Mouse (Mus musculus) forebrain, embryonic 10.5 days (tissue): ENCODE results near the gene Gm28308. TPM values are rescaled to one million over a fixed set of nuclear protein-coding genes. Genes with fewer than 3 reads are reported as not detected.

Experiments
- DNase-seq: peaks from one replicate; pipeline ENCODE4 v3.0.0-alpha.2; 2017; ENCODE audit warnings: low spot score; ENCODE audit errors: extremely low spot score
- H3K27ac ChIP-seq: fragments of 300-500 bp; sonication (generic); 2 replicates; pipeline ENCODE4 v1.5.1; 2016; ENCODE audit warnings: mild to moderate bottlenecking
- H3K27me3 ChIP-seq: fragments of 300-500 bp; sonication (generic); 2 replicates; pipeline ENCODE4 v1.6.1; 2016; ENCODE audit warnings: mild to moderate bottlenecking; ENCODE audit not compliant: poor library complexity, severe bottlenecking
- H3K36me3 ChIP-seq: fragments of 300-500 bp; sonication (generic); replicated peaks from 2 replicates; pipeline ENCODE4 v1.6.1; 2016; ENCODE audit warnings: mild to moderate bottlenecking, moderate library complexity
- H3K4me1 ChIP-seq: fragments of 300-500 bp; sonication (generic); 2 replicates; pipeline ENCODE4 v1.6.1; 2016
- H3K4me3 ChIP-seq: fragments of 300-500 bp; sonication (generic); 2 replicates; pipeline ENCODE4 v1.5.1; 2016; ENCODE audit warnings: mild to moderate bottlenecking, moderate library complexity
- H3K9me3 ChIP-seq: fragments of 300-500 bp; sonication (generic); 2 replicates; pipeline ENCODE4 v1.6.1; 2016; ENCODE audit warnings: mild to moderate bottlenecking, moderate library complexity
- WGBS: fragments of 180-500 bp; shearing (Covaris S2); methylation state at CpG from one replicate; pipeline ENCODE4 v1.1.7; 2016; 5-methylcytosine and 5-hydroxymethylcytosine counted together
- polyA plus RNA-seq: library from polyadenylated mRNA; unstranded; fragments of >200 nt; fragmentation: Nextera tagmentation; extraction: Ambion mirVana; gene quantifications from 2 replicates; pipeline ENCODE4 v1.2.1, GENCODE M21; 2016

Gm28308 gene
- polyA plus RNA-seq, 1 experiment from 2014 or later = not detected

GRCm38 (mm10) chr6:52200073-52200750, 12.9 kb downstream of the Gm28308 start:
- H3K4me3 ChIP-seq = no peak overlapping the region
- H3K27ac ChIP-seq = no peak overlapping the region
- under 1% methylated on average over 30 of the region's 30 CpGs for WGBS
- DNase-seq = peak; percentile 58
- no peaks in the 10 kb centered on the region for H3K9me3 ChIP-seq
- peaks cover 100% of the 10 kb centered on the region for H3K27me3 ChIP-seq
- H3K36me3 ChIP-seq = no peaks in the 10 kb centered on the region
- peaks cover 16% of the 10 kb centered on the region for H3K4me1 ChIP-seq

GRCm38 (mm10) chr6:52197271-52197670, 15.9 kb downstream of the Gm28308 start:
- H3K27ac ChIP-seq = no peak overlapping the region

GRCm38 (mm10) chr6:52196811-52197210, 16.3 kb downstream of the Gm28308 start:
- Histone ChIP-seq H3K9me3 (no peaks in the 10 kb centered on the region), H3K4me1 (peaks cover 5% of the 10 kb centered on the region), H3K36me3 (no peaks in the 10 kb centered on the region), H3K27me3 (peaks cover 100% of the 10 kb centered on the region), H3K27ac (no peak overlapping the region), H3K4me3 (no peak overlapping the region)
- 3% methylated on average over 9 of the region's 9 CpGs for WGBS
- DNase-seq = no peak

More at GRCm38 (mm10) chr6:52197271-52197670, 15.9 kb downstream of the Gm28308 start:
- Histone ChIP-seq H3K36me3 (no peaks in the 10 kb centered on the region), H3K4me1 (peaks cover under 1% of the 10 kb centered on the region; the same call in 1 of the 2 replicates), H3K27me3 (peaks cover 100% of the 10 kb centered on the region), H3K4me3 (no peak overlapping the region), H3K9me3 (no peaks in the 10 kb centered on the region)
- no peak for DNase-seq
- WGBS = under 1% methylated on average over 10 of the region's 10 CpGs

GRCm38 (mm10) chr6:52194690-52195089, 18.4 kb downstream of the Gm28308 start:
- H3K27me3 ChIP-seq = peaks cover 100% of the 10 kb centered on the region
- no peak for DNase-seq
- H3K9me3 ChIP-seq = no peaks in the 10 kb centered on the region
- no peaks in the 10 kb centered on the region for H3K36me3 ChIP-seq
- no peak overlapping the region for H3K27ac ChIP-seq
- no peak overlapping the region for H3K4me3 ChIP-seq
- H3K4me1 ChIP-seq = peaks cover 16% of the 10 kb centered on the region
- 3% methylated on average over 10 of the region's 10 CpGs for whole genome bisulfite sequencing

GRCm38 (mm10) chr6:52191860-52192550, 21.1 kb downstream of the Gm28308 start:
- H3K4me3 ChIP-seq = peak overlapping the region; percentile 52
- peaks cover 16% of the 10 kb centered on the region for H3K4me1 ChIP-seq
- H3K9me3 ChIP-seq = no peaks in the 10 kb centered on the region
- 1% methylated on average over 40 of the region's 55 CpGs for WGBS
- peaks cover 100% of the 10 kb centered on the region for H3K27me3 ChIP-seq
- peak; percentile 57 for DNase-seq
- H3K27ac ChIP-seq = no peak overlapping the region
- no peaks in the 10 kb centered on the region for H3K36me3 ChIP-seq

- no peaks in the 10 kb centered on the region for H3K36me3 ChIP-seq
- WGBS = 1% methylated on average over 98 of the region's 102 CpGs
- H3K4me3 ChIP-seq = peak within 1 kb of the TSS; percentile 52
- DNase-seq = peak; percentile 41
- H3K9me3 ChIP-seq = no peaks in the 10 kb centered on the region
- peaks cover 100% of the 10 kb centered on the region for H3K27me3 ChIP-seq
- peaks cover 16% of the 10 kb centered on the region for H3K4me1 ChIP-seq
- H3K27ac ChIP-seq = no peak within 1 kb of the TSS
Measured at GRCm38 (mm10) chr6:52190906-52191810, 22.0 kb downstream of the Gm28308 start, which contains the start of gene Hoxa4. TSS of gene Hoxa4 (minus strand) at chr6:52191753.

GRCm38 (mm10) chr6:52190410-52190809, 22.7 kb downstream of the Gm28308 start:
- Histone ChIP-seq H3K27me3 (peaks cover 100% of the 10 kb centered on the region), H3K36me3 (no peaks in the 10 kb centered on the region), H3K9me3 (no peaks in the 10 kb centered on the region), H3K27ac (no peak overlapping the region), H3K4me3 (no peak overlapping the region), H3K4me1 (peaks cover 16% of the 10 kb centered on the region)
- under 1% methylated on average over 23 of the region's 23 CpGs for WGBS
- no peak for DNase-seq

GRCm38 (mm10) chr6:52189909-52190308, 23.2 kb downstream of the Gm28308 start:
- DNase-seq = peak; percentile 52
- no peak overlapping the region for H3K27ac ChIP-seq
- no peaks in the 10 kb centered on the region for H3K36me3 ChIP-seq
- 8% methylated on average over 8 of the region's 8 CpGs for WGBS
- H3K27me3 ChIP-seq = peaks cover 100% of the 10 kb centered on the region
- peaks cover 16% of the 10 kb centered on the region for H3K4me1 ChIP-seq
- H3K9me3 ChIP-seq = no peaks in the 10 kb centered on the region
- no peak overlapping the region for H3K4me3 ChIP-seq

GRCm38 (mm10) chr6:52189172-52189591, 24.0 kb downstream of the Gm28308 start:
- DNase-seq = no peak
- Histone ChIP-seq H3K4me1 (peaks cover 16% of the 10 kb centered on the region), H3K4me3 (no peak overlapping the region), H3K36me3 (no peaks in the 10 kb centered on the region), H3K27ac (no peak overlapping the region), H3K27me3 (peaks cover 100% of the 10 kb centered on the region), H3K9me3 (no peaks in the 10 kb centered on the region)
- 5% methylated on average over 5 of the region's 5 CpGs for WGBS

- Histone ChIP-seq H3K27ac (no peak overlapping the region), H3K4me1 (peaks cover 7% of the 10 kb centered on the region), H3K27me3 (peaks cover 100% of the 10 kb centered on the region), H3K36me3 (no peaks in the 10 kb centered on the region), H3K4me3 (no peak overlapping the region), H3K9me3 (no peaks in the 10 kb centered on the region)
- DNase-seq = no peak
- 5% methylated on average over 1 of the region's 1 CpGs for WGBS
Measured at GRCm38 (mm10) chr6:52186500-52186899, 26.6 kb downstream of the Gm28308 start.

- WGBS = 5% methylated on average over 3 of the region's 3 CpGs
- no peak for DNase-seq
Measured at GRCm38 (mm10) chr6:52185834-52186233, 27.3 kb downstream of the Gm28308 start.

GRCm38 (mm10) chr6:52185222-52185621, 27.9 kb downstream of the Gm28308 start:
- no peaks in the 10 kb centered on the region for H3K4me1 ChIP-seq
- no peak overlapping the region for H3K27ac ChIP-seq
- no peaks in the 10 kb centered on the region for H3K9me3 ChIP-seq
- no peak for DNase-seq
- H3K27me3 ChIP-seq = peaks cover 100% of the 10 kb centered on the region
- no peak overlapping the region for H3K4me3 ChIP-seq
- WGBS = 1% methylated on average over 19 of the region's 19 CpGs
- no peaks in the 10 kb centered on the region for H3K36me3 ChIP-seq

More at GRCm38 (mm10) chr6:52185834-52186233, 27.3 kb downstream of the Gm28308 start:
- H3K27ac ChIP-seq = no peak overlapping the region
- H3K27me3 ChIP-seq = peaks cover 100% of the 10 kb centered on the region
- H3K9me3 ChIP-seq = no peaks in the 10 kb centered on the region
- no peaks in the 10 kb centered on the region for H3K36me3 ChIP-seq
- H3K4me1 ChIP-seq = peaks cover under 1% of the 10 kb centered on the region; the same call in 1 of the 2 replicates
- H3K4me3 ChIP-seq = no peak overlapping the region
